Mouse (Mus musculus) forebrain, embryonic 16.5 days (tissue): ENCODE data around the gene Vezt. TPM values are rescaled to one million over a fixed set of nuclear protein-coding genes. Genes with fewer than 3 reads are reported as not detected.

ENCODE experiments used
- ATAC-seq: fragments of 200-750 bp; cut with Nextera tagmentation; 2 replicates; pipeline ENCODE4 v1.8.0; 2017; ENCODE audit warnings: mild to moderate bottlenecking, moderate library complexity
- H3K27ac ChIP-seq: fragments of 300-500 bp; sonication (generic); 2 replicates; pipeline ENCODE4 v1.5.1; 2014; ENCODE audit warnings: low read length, control low read depth
- H3K27me3 ChIP-seq: fragments of 300-500 bp; sonication (generic); replicated peaks from 2 replicates; pipeline ENCODE4 v1.6.1; 2014; ENCODE audit warnings: low read length; ENCODE audit not compliant: control insufficient read depth, insufficient read depth
- H3K36me3 ChIP-seq: fragments of 300-500 bp; sonication (generic); 2 replicates; pipeline ENCODE4 v1.6.1; 2014; ENCODE audit not compliant: control insufficient read depth, insufficient read depth
- H3K4me1 ChIP-seq: fragments of 300-500 bp; sonication (generic); replicated peaks from 2 replicates; pipeline ENCODE4 v1.6.1; 2014; ENCODE audit warnings: low read length; ENCODE audit not compliant: control insufficient read depth, insufficient read depth
- H3K4me2 ChIP-seq: fragments of 300-500 bp; sonication (generic); 2 replicates; pipeline ENCODE4 v1.6.1; 2014; ENCODE audit warnings: mild to moderate bottlenecking, low read length, control low read depth
- H3K4me3 ChIP-seq: fragments of 300-500 bp; sonication (generic); replicated peaks from 2 replicates; pipeline ENCODE4 v1.5.1; 2014; ENCODE audit warnings: mild to moderate bottlenecking, low read length, control low read depth
- H3K9ac ChIP-seq: fragments of 300-500 bp; sonication (generic); replicated peaks from 2 replicates; pipeline ENCODE4 v1.6.1; 2014; ENCODE audit warnings: low read depth, low read length, control low read depth
- H3K9me3 ChIP-seq: fragments of 300-500 bp; sonication (generic); 2 replicates; pipeline ENCODE4 v1.6.1; 2016; ENCODE audit warnings: low read length; ENCODE audit not compliant: control insufficient read depth
- WGBS: fragments of 180-500 bp; shearing (Covaris S2); extraction: QIAGEN DNeasy Blood & Tissue Kit; methylation state at CpG from one replicate; pipeline ENCODE4 v1.1.7; 2014; 5-methylcytosine and 5-hydroxymethylcytosine counted together
- polyA plus RNA-seq: library from polyadenylated mRNA; unstranded; fragments of >200 nt; fragmentation: Nextera tagmentation; extraction: Ambion mirVana; gene quantifications from 2 replicates; pipeline ENCODE4 v1.2.1, GENCODE M21; 2015

The Vezt gene
- polyA plus RNA-seq, 1 experiment from 2014 or later, result 71.4 TPM

DNA sequence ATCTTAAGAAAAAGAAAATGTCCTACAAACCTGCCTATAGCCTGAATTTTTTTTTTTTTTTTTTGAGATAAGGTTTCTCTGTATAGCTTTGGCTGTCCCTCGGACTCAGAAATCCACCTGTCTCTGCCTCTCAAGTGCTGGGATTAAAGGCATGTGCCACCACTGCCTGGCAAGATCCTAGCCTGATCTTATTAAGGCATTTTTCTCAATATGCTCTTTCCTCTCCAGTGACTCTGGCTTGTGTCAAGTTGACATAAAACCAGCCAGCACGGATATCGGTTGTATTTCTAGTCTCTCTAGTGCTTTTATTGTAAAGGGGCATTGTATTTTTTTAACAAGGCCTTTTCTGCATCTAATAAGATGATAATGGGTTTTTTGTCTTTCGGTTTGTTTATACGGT lies 111.0 kb downstream of the Vezt start:
- H3K27me3 ChIP-seq, result no peaks in the 10 kb centered on the region
- WGBS, result 77% methylated on average over 5 of the region's 5 CpGs

DNA sequence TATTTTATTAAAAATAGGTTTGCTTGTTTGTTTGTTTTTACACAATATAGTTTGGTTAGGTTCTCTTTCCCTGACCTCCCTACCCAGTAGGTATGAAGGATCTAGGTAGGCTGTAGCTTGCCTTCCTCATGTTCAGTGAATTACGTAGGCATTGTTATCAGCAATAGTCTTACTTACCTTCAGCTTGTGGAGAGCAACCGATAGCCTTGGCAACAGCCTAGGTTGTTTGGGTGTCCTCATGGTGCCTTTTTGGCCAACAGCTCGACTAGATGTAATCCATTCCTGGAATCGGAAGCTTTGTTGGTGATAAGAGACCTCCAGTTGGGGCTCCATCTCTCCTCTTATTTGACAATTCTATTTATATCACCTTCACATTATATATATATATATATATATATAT lies 114.5 kb downstream of the Vezt start:
- ATAC-seq, result no peak
- no peaks in the 10 kb centered on the region for H3K27me3 ChIP-seq
- no peak overlapping the region for H3K27ac ChIP-seq
- 90% methylated on average over 4 of the region's 4 CpGs for WGBS
- H3K4me3 ChIP-seq, result no peak overlapping the region
- H3K9me3 ChIP-seq, result no peaks in the 10 kb centered on the region
- H3K9ac ChIP-seq, result no peak overlapping the region
- H3K4me1 ChIP-seq, result peaks cover 9% of the 10 kb centered on the region
- H3K4me2 ChIP-seq, result no peak overlapping the region
- no peaks in the 10 kb centered on the region for H3K36me3 ChIP-seq

More for the DNA sequence above, 111.0 kb downstream of the Vezt start:
- Histone ChIP-seq H3K27ac (no peak overlapping the region), H3K4me1 (no peaks in the 10 kb centered on the region), H3K9ac (no peak overlapping the region), H3K9me3 (no peaks in the 10 kb centered on the region; the same call in 1 of the 2 replicates), H3K4me2 (no peak overlapping the region), H3K36me3 (no peaks in the 10 kb centered on the region), H3K4me3 (no peak overlapping the region)
- no peak for ATAC-seq

DNA sequence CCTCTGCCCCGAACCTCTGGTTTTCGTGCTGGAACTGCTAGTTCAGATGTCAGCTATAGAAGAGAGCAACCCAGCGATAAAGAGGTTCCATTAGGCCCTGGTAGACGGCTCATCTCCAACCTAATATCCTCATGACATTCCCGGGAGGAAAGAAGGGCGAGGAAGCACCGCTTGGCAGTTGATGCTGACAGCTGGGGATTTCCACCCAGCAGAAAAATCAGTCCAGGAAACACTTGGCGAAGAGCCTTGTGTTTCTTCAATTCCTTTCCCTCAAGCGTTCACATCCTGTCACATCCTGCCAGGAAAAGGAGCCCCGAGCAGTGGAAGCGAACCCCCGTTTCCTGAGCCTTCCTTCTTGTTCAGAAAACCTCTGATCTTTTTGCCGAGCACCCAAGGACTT lies 116.4 kb downstream of the Vezt start:
- ATAC-seq, result no peak
- Histone ChIP-seq H3K4me1 (peaks cover 16% of the 10 kb centered on the region), H3K4me3 (no peak overlapping the region), H3K36me3 (no peaks in the 10 kb centered on the region), H3K9me3 (no peaks in the 10 kb centered on the region), H3K27ac (no peak overlapping the region), H3K4me2 (0 out of 2 replicates have a peak overlapping the region, but pooled peaks have one; percentile 9), H3K9ac (no peak overlapping the region), H3K27me3 (no peaks in the 10 kb centered on the region)
- 56% methylated on average over 13 of the region's 13 CpGs for WGBS

DNA sequence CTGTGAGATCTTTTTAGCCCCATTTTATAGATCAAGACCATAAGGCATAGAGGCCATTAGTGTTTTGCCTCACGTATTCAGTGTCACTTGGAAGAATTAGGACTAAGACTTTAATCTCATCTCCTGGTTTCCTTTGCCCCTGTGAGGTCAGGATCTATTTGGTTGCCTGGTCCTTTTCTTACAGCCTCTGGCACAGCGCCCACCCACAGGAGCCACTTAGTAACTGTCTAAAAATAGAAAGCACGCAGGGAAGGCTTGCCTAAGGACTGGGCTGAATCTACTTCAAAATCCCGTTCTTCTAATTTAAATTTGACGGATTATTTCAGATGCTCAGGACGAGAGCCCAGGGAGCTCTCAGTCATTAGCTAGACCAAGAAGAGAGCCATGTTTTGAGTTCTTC lies 116.9 kb downstream of the Vezt start:
- Histone ChIP-seq H3K36me3 (no peaks in the 10 kb centered on the region), H3K4me2 (0 out of 2 replicates have a peak overlapping the region, but pooled peaks have one; percentile 9), H3K9ac (no peak overlapping the region), H3K27me3 (no peaks in the 10 kb centered on the region), H3K4me1 (peaks cover 16% of the 10 kb centered on the region), H3K27ac (no peak overlapping the region), H3K4me3 (no peak overlapping the region), H3K9me3 (no peaks in the 10 kb centered on the region)
- 26% methylated on average over 6 of the region's 6 CpGs for WGBS
- ATAC-seq, result no peak

- Histone ChIP-seq H3K4me3 (no peak overlapping the region), H3K27me3 (0 out of 2 replicates have a peak, but pooled peaks cover under 1% of the 10 kb centered on the region), H3K4me2 (no peak overlapping the region), H3K4me1 (peaks cover 16% of the 10 kb centered on the region), H3K27ac (no peak overlapping the region), H3K36me3 (no peaks in the 10 kb centered on the region), H3K9ac (no peak overlapping the region), H3K9me3 (no peaks in the 10 kb centered on the region)
- ATAC-seq, result no peak
- 90% methylated on average over 2 of the region's 2 CpGs for WGBS
These were observed 117.5 kb downstream of the Vezt start for GRCm38 (mm10) chr10:93918087-93918486.

- Histone ChIP-seq H3K4me1 (peaks cover 16% of the 10 kb centered on the region), H3K27ac (no peak overlapping the region), H3K4me2 (no peak overlapping the region), H3K9me3 (no peaks in the 10 kb centered on the region), H3K9ac (no peak overlapping the region), H3K4me3 (no peak overlapping the region), H3K36me3 (no peaks in the 10 kb centered on the region), H3K27me3 (0 out of 2 replicates have a peak, but pooled peaks cover 2% of the 10 kb centered on the region)
- no peak for ATAC-seq
- WGBS, result 87% methylated on average over 2 of the region's 2 CpGs
These were observed 118.8 kb downstream of the Vezt start for GRCm38 (mm10) chr10:93916778-93917177.

- peak overlapping the region; percentile 21 for H3K4me2 ChIP-seq
- no peak overlapping the region for H3K27ac ChIP-seq
- H3K9ac ChIP-seq, result no peak overlapping the region
- H3K4me3 ChIP-seq, result no peak overlapping the region
- H3K36me3 ChIP-seq, result no peaks in the 10 kb centered on the region
- WGBS, result 10% methylated on average over 11 of the region's 11 CpGs
- ATAC-seq, result no peak
- H3K9me3 ChIP-seq, result no peaks in the 10 kb centered on the region
- 0 out of 2 replicates have a peak, but pooled peaks cover 2% of the 10 kb centered on the region for H3K27me3 ChIP-seq
- peaks cover 16% of the 10 kb centered on the region for H3K4me1 ChIP-seq
These were observed 119.9 kb downstream of the Vezt start for GRCm38 (mm10) chr10:93915531-93916275.

DNA sequence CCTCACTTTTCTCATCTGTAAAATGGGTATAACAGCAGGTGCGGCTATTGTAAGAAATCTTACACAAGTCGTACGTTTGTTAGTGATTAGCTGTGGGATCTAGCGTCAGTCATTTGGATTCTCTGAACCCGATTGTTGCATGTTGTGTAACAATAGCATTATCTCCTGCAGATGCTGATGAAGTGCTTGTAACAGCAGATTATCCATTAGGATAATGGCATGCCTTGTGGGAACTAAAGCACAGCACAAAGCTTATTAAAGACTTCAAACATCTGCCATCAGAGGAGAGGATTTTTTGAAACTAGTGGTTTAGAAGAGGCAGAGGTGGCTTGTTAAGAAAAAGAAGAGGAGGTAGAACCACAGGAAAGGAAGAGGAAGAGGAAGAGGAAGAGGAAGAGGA lies 122.1 kb downstream of the Vezt start:
- Histone ChIP-seq H3K4me2 (no peak overlapping the region), H3K4me1 (peaks cover 7% of the 10 kb centered on the region), H3K9ac (no peak overlapping the region), H3K36me3 (no peaks in the 10 kb centered on the region), H3K4me3 (no peak overlapping the region), H3K27ac (no peak overlapping the region), H3K9me3 (no peaks in the 10 kb centered on the region), H3K27me3 (0 out of 2 replicates have a peak, but pooled peaks cover 2% of the 10 kb centered on the region)
- WGBS, result 79% methylated on average over 5 of the region's 5 CpGs
- no peak for ATAC-seq

DNA sequence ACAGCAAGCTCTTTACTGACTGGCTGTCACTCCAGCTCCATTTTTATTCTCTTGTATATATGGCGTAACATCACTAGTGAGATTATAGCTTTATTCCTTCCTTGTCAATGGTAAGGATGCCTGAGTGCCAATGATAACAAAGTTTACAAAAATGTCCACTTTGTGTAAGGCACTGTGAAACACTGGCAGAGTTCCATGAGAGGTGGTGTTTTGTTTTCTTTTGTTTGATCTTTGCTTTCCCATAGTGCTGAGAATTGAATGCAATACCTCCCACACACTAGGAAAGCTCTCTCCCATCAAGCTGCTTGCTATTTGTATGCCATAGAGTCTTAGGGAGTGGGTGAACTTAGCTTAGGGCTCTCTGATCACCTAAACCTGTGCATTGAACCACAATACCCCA lies 122.7 kb downstream of the Vezt start:
- Histone ChIP-seq H3K4me1 (peaks cover 7% of the 10 kb centered on the region), H3K4me2 (no peak overlapping the region), H3K9me3 (no peaks in the 10 kb centered on the region), H3K27ac (no peak overlapping the region), H3K27me3 (0 out of 2 replicates have a peak, but pooled peaks cover 2% of the 10 kb centered on the region), H3K9ac (no peak overlapping the region), H3K4me3 (no peak overlapping the region), H3K36me3 (no peaks in the 10 kb centered on the region)
- ATAC-seq, result no peak
- 84% methylated on average over 1 of the region's 1 CpGs for WGBS
